Mouse (Mus musculus) left cerebral cortex, adult 8-10 months (tissue): ENCODE data around the gene Cdc14a. TPM values are rescaled to one million over a fixed set of nuclear protein-coding genes. Genes with fewer than 3 reads are reported as not detected.

Experiments used
- DNase-seq, 2 experiments: peaks; one replicate each; pipeline ENCODE4 v3.0.0; 2022; ENCODE audit warnings: low spot score in 2 of 2
- total RNA-seq, 4 experiments: library from RNA; stranded (reverse); gene quantifications; 2 replicates each; pipeline ENCODE4 v1.2.4; 2022

Cdc14a gene
- total RNA-seq, 4 experiments from 2014 or later, result 4.5 to 6.6 (median 5.5) TPM

DNA sequence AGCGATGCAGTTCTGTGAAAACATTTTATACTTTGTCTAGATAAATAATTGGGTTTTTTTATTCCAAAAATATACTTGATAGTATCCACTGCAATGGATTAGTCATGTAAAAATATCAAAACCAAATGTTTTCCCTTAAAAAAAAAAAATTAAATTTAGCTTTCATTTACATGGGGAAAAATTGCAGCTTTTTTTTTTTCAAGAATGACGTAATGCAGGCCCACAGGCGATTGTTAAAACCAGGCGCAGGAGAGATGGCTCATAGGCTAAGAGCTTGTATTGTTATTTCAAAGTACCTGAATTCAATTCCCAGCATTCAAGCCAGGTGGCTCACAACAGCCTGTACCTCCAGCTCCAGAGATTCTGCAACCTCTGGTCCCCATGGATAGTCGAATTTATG, 196.4 kb downstream of the Cdc14a start:
- DNase-seq, result no peak

DNA sequence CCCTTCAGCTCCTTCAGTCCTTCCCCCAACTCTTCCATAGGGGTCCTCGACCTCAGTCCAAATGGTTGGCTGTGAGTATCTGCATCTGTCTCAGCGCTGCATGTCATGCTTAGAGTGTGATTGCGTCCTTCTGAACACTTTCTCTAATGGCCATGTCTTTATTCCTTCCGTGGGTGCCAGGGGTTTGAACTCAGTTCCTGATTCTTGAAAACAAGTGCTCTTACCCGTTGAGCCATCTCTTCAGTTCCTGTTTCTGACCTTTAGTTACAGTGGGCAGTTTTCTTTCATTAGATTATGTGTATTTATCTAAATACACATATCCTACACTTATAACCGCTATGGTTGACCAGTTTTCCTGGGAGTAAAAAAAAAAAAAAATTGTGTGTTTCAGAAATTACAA, 196.9 kb downstream of the Cdc14a start:
- no peak for DNase-seq

Other genes starting within 250 kb of the Cdc14a start
- 100 to 1,000 TPM; 162 to 207 (median 185) TPM for gene Gpr88, start 170.5 kb downstream of the Cdc14a start, total RNA-seq
- gene Rtca, start 84.2 kb upstream of the Cdc14a start, total RNA-seq, result 10 to 100 TPM; 56.7 to 60.9 (median 59.1) TPM
- gene Dbt, start 89.0 kb upstream of the Cdc14a start, total RNA-seq, result 10 to 100 TPM; 14.1 to 18.3 (median 15.8) TPM
- gene Lrrc39, start 138.9 kb upstream of the Cdc14a start, total RNA-seq, result under 1 TPM; 0.11 to 0.25 (median 0.16) TPM
- gene Sass6, start 170.9 kb upstream of the Cdc14a start, total RNA-seq, result 1 to 10 TPM; 6.4 to 8.3 (median 7.9) TPM
- gene Trmt13, start 190.6 kb upstream of the Cdc14a start, total RNA-seq, result 10 to 100 TPM; 16.8 to 21.1 (median 19.8) TPM
- gene Mfsd14a, start 238.6 kb upstream of the Cdc14a start, total RNA-seq, result 10 to 100 TPM; 53.0 to 62.0 (median 56.9) TPM